Mouse (Mus musculus): ENCODE measurements around the gene Tkt.

The Tkt gene

DNA sequence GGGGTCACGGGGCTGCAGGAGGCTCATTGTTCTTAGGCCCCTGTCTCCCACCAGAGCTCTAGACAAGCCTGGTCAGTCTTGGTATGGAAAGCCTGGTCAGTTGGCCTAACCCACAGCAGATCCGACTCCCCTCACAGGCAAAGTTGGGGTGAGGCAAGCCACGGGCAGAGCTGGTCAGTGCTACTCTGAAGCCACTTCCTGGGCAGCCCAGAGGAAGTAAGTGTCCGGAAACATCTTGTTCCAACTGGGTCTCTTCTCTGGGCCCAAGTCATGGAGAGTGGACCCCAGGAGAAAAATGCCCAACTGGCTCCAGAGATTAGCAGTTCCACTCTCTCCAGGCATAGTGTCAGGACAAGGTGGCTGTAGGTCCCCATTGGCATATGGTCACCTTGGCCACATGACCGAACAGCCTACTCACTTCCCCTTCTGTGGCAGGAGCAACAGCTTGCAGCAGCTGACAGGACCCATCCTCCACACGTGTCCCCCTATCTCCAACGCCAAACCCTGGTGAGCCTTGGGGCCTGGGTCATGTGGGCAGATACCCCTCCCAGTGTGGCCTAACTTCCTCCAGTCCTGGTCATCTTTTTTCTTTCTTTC lies 71.9 kb downstream of the Tkt start:
- in situ Hi-C loops (cut with MboI, MseI) = no loop called here

- in situ Hi-C loops (cut with MboI, MseI) = no loop called here
Measured at GRCm38 (mm10) chr14:30622130-30622529, 74.0 kb downstream of the Tkt start.

DNA sequence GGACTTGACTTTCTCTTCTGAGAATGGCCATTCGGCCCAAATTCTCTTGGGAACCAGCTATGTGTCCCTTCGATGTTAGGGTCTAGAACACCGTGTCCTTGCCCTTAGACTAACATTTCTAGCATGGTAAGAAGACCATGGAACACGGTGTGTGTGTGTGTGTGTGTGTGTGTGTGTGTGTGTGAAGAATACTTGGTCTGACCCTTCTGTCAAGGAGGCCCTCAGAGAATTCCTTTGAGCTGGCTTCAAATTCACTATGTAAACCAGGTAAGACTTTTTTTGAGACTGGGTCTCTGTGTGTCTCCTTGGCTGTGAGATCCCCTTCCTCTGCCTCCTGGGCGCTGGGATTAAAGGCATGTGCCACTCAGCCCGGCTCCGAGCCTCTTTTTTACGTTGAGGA lies 74.4 kb downstream of the Tkt start:
- in situ Hi-C loops (cut with MboI, MseI) = no loop called here
